Mouse (Mus musculus): ENCODE measurements around the gene Olfr819. TPM values are rescaled to one million over a fixed set of nuclear protein-coding genes. Genes with fewer than 3 reads are reported as not detected.

The Olfr819 gene
- not detected in 4 replicates for total RNA-seq (2023)

DNA sequence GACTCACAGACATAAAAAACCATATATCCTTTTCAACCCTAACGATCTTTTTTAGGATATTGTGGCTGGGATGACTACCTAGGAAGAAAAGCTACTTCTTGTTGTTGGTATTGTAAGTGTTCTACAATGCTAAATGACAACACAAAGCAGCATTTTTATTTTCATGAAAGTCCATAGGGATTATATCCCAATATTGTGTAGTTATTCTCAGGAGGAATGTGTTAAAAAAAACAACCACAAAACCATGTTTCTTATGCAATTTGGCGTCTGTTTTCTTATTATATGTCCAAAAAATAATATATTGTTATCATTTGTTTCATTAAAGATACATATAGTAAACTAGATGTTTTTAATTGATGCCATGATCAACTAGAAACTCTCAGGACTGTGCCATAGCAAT is at the start of gene Olfr819:
Olfr819 (minus strand) TSS at position 101 of the 400 bp plus-strand sequence.

DNA sequence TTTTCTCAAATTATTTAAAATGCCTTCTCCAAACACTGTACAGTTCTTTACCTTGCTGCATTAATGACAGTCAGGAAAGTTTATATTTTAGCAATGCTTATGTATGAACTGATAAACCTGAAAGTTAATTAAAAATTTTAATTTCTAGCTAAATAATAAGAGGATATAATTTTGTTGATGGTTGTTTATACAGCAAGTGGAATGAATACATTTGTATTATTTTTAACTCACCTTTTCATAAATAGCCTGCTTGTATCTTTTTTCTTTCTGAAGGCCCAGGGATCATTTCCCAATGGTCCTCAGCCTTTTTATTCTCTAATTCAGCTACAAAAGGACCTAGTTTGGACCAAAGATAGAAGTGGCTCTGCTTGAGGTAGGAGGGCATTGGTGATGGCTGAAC is 45.3 kb upstream of the Olfr819 start, which contains the start of gene Olfr820:
Olfr820 (plus strand) TSS at position 301 of the 400 bp plus-strand sequence.

DNA sequence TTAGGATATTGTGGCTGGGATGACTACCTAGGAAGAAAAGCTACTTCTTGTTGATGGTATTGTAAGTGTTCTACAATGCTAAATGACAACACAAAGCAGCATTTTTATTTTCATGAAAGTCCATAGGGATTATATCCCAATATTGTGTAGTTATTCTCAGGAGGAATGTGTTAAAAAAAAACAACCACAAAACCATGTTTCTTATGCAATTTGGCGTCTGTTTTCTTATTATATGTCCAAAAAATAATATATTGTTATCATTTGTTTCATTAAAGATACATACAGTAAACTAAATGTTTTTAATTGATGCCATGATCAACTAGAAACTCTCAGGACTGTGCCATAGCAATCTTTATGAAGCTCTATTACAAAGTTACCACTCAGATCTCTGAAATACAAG is 17.9 kb upstream of the Olfr819 start, which contains the start of gene Gm10310:
Gm10310 (minus strand) TSS at position 101 of the 400 bp plus-strand sequence.

DNA sequence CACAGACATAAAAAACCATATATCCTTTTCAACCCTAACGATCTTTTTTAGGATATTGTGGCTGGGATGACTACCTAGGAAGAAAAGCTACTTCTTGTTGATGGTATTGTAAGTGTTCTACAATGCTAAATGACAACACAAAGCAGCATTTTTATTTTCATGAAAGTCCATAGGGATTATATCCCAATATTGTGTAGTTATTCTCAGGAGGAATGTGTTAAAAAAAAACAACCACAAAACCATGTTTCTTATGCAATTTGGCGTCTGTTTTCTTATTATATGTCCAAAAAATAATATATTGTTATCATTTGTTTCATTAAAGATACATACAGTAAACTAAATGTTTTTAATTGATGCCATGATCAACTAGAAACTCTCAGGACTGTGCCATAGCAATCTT is 9.0 kb upstream of the Olfr819 start, which contains the start of gene Olfr247:
Olfr247 (minus strand) TSS at position 101 of the 400 bp plus-strand sequence.

DNA sequence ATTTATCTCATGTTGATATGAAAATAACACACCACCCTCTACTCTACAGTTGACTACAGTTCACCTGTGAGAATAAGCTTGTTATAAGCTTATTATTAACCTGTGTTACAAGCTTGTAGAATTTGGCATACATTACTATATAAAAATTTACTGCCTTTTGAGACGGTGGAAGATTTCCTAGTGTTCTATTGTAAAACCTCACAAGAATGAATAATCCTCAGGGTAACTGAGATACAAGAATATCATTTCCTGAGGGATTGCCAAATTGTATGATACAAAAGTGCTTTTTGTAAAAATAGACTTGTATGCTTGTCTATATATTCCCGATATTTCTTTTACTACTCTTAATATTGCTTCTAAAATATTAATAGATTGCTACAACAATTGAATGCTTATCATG is 18.1 kb downstream of the Olfr819 start, which contains the start of gene Olfr818:
Olfr818 (minus strand) TSS at position 101 of the 400 bp plus-strand sequence.

DNA sequence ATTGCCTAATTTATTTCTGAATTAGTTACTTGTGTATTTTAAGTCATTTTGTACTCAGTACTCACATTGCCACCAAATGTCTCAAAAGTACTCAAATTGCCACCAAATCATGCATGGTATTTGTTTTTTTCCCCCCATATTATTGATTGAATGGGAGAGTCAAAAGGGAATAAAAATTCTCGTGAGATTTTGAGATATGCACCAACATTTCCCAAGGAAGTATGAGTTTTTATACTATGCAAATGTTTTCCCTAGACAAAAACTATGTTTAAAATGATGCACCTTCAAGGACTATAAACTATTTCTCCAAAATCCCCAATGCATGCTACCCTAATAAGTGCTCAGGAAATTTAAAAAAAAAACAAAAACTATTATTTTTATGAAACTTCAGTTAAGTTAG is 51.6 kb downstream of the Olfr819 start, which contains the start of gene Olfr816:
Olfr816 (minus strand) TSS at position 101 of the 400 bp plus-strand sequence.

Other genes starting within 250 kb of the Olfr819 start
- gene Olfr805, start 237.9 kb downstream of the Olfr819 start, total RNA-seq (2023) = not detected in 4 replicates
- not detected in 4 replicates for gene Olfr806, start 225.3 kb downstream of the Olfr819 start, total RNA-seq (2023)
- not detected in 4 replicates for gene Olfr807, start 209.5 kb downstream of the Olfr819 start, total RNA-seq (2023)
- not detected in 4 replicates for gene Olfr808, start 201.8 kb downstream of the Olfr819 start, total RNA-seq (2023)
- gene Olfr809, start 192.6 kb downstream of the Olfr819 start, total RNA-seq (2023) = not detected in 4 replicates
- not detected in 4 replicates for gene Olfr810, start 172.3 kb downstream of the Olfr819 start, total RNA-seq (2023)
- gene Olfr811, start 162.9 kb downstream of the Olfr819 start, total RNA-seq (2023) = not detected in 4 replicates
- gene Olfr812, start 121.2 kb downstream of the Olfr819 start, total RNA-seq (2023) = not detected in 4 replicates
- gene Olfr813, start 111.9 kb downstream of the Olfr819 start, total RNA-seq (2023) = not detected in 4 replicates
- gene Olfr814, start 87.4 kb downstream of the Olfr819 start, total RNA-seq (2023) = not detected in 4 replicates
- not detected in 4 replicates for gene Olfr815, start 61.4 kb downstream of the Olfr819 start, total RNA-seq (2023)
- not detected in 4 replicates for gene Olfr816, start 51.7 kb downstream of the Olfr819 start, total RNA-seq (2023)
- gene Olfr818, start 18.2 kb downstream of the Olfr819 start, total RNA-seq (2023) = not detected in 4 replicates
- not detected in 4 replicates for gene Olfr247, start 8.9 kb upstream of the Olfr819 start, total RNA-seq (2023)
- gene Gm10310, start 17.8 kb upstream of the Olfr819 start, total RNA-seq (2023) = not detected in 4 replicates
- not detected in 4 replicates for gene Olfr820, start 45.4 kb upstream of the Olfr819 start, total RNA-seq (2023)
- gene Olfr821, start 63.1 kb upstream of the Olfr819 start, total RNA-seq (2023) = not detected in 4 replicates
- not detected in 4 replicates for gene Olfr822, start 103.9 kb upstream of the Olfr819 start, total RNA-seq (2023)
- gene Olfr823, start 148.1 kb upstream of the Olfr819 start, total RNA-seq (2023) = not detected in 4 replicates
- gene Olfr824, start 162.7 kb upstream of the Olfr819 start, total RNA-seq (2023) = not detected in 4 replicates
- gene Olfr825, start 199.5 kb upstream of the Olfr819 start, total RNA-seq (2023) = not detected in 4 replicates
- not detected in 4 replicates for gene Olfr826, start 216.9 kb upstream of the Olfr819 start, total RNA-seq (2023)
- not detected in 4 replicates for gene Olfr827, start 247.1 kb upstream of the Olfr819 start, total RNA-seq (2023)

Data from B cell, adult 62 days (primary cell).